Mouse (Mus musculus) gastrocnemius, postnatal 10 days (tissue): ENCODE results near the gene Hist1h3e. TPM values are rescaled to one million over a fixed set of nuclear protein-coding genes. Genes with fewer than 3 reads are reported as not detected.

Experiments used
- DNase-seq: peaks from one replicate; pipeline ENCODE4 v3.0.0; 2021; ENCODE audit warnings: mixed read lengths
- microRNA-seq, 2 experiments: library from miRNA; unstranded; fragments of <30 nt; microRNA quantifications; one replicate each; pipeline ENCODE4 v1.2.0; 2021
- total RNA-seq, 2 experiments: library from RNA; stranded (reverse); gene quantifications; 2 replicates each; pipeline ENCODE4 v1.2.3; 2021

Hist1h3e gene
- total RNA-seq, 2 experiments from 2014 or later = 121 to 135 TPM

DNA sequence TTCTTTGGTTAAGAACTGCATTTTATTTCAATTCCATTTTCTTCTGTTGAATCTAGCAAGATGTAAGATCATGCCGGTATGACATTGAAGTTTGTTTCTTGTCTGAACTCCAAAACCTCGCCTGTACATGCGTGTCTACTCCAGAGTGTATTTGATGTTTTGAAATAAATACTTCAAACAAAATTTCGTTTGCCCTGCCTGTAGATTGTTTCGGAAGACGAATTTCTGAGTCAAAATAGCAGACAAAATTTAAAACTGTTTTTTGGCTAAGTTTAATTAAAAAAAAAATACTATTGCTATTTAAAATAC lies 43.9 kb downstream of the Hist1h3e start:
- DNase-seq = no peak

- DNase-seq = peak; percentile 76
These were observed 44.4 kb downstream of the Hist1h3e start for GRCm38 (mm10) chr13:23517603-23518294.

GRCm38 (mm10) chr13:23516822-23517602 lies 45.2 kb downstream of the Hist1h3e start:
- peak; percentile 75 for DNase-seq

DNA sequence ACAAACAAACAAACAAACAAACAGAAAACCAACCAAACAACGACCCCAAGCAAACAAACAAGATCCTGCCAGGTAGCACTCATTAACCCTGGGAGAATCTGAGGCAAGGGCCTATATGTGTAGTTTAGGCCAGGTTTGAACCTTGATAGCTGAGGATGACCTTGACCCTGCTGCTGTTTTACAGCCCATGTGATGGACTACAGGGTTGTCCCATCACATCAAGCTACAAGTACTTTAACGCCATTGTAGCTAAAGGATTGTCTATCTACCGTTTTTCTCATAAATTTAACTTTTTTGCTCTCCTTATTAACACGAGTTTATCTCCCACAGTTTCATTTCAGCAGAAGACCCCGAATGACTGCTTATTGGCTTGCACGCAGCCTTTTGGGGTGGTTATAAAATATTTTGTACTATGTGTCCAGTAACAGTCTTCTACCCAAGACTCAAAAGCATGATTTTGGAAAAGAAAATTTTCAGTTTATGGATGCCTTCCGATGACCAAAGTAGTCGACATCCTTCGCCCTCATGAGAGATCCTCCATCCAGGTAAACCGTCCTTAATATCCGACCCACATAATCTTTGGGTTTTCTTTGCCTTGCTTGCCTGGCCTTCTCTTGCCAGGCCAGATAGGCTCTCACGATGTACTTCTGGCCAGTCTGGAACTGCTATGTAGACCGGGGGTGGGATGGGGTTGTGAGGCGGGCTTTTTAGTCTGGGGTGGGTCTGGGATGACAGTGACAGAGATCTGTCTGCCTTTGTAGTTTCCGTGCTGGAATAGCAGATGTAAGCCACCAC lies 46.1 kb downstream of the Hist1h3e start:
- DNase-seq = no peak

DNA sequence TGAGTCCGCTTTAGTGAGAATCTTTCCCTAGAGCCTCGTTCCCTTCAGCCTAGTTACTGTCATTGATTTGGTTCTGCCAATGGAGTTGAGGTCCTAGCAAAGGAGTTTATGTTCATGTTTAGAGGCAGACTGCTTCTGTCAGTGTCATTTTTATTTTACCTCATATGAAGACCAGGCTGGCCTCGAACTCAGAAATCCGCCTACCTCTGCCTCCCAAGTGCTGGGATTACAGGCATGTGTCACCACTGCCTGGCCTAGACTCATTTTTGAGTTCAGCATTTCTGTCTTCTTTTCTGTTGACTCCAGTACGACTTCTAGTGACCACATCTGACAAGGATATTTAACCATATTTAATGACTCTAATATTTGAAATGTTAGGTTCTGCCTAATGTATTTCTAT lies 46.9 kb downstream of the Hist1h3e start:
- no peak for DNase-seq

- DNase-seq = no peak
These were observed 48.7 kb downstream of the Hist1h3e start for GRCm38 (mm10) chr13:23513517-23513916.

Small RNA genes lying within 50 kb of the gene (microRNA-seq; reads per million reads assigned to microRNA genes)
- gene Gm44297 (0 reads per million in 2 experiments), gene Gm44359 (0 reads per million in 2 experiments), gene Gm44394 (0 reads per million in 2 experiments), gene n-TStga1 (0 to 0.64 reads per million in 2 experiments)

Other genes starting within 250 kb of the Hist1h3e start
- 10 to 100 TPM; 13.2 to 20.8 TPM for gene Zfp322a, start 193.2 kb downstream of the Hist1h3e start, total RNA-seq
- gene Abt1, start 138.5 kb downstream of the Hist1h3e start, total RNA-seq = 1 to 10 TPM; 4.8 to 5.3 TPM
- gene Btn1a1, start 96.5 kb downstream of the Hist1h3e start, total RNA-seq = not detected
- gene Btn2a2, start 73.5 kb downstream of the Hist1h3e start, total RNA-seq = under 1 TPM in 1 of 2 experiments, not detected in 1; 0.11 TPM
- 100 to 1,000 TPM; 473 to 507 TPM for gene Hist1h4h, start 31.3 kb downstream of the Hist1h3e start, total RNA-seq
- gene Hist1h2af, start 28.5 kb downstream of the Hist1h3e start, total RNA-seq = 100 to 1,000 TPM; 189 to 190 TPM
- 10 to 100 TPM; 58.4 to 59.9 TPM for gene Hist1h3g, start 26.9 kb downstream of the Hist1h3e start, total RNA-seq
- 10 to 100 TPM; 11.8 to 13.3 TPM for gene Hist1h2bh, start 19.0 kb downstream of the Hist1h3e start, total RNA-seq
- 10 to 100 TPM; 53.8 to 66.7 TPM for gene Hist1h3f, start 18.3 kb downstream of the Hist1h3e start, total RNA-seq
- gene Hist1h4f, start 10.7 kb downstream of the Hist1h3e start, total RNA-seq = 100 to 1,000 TPM; 285 to 328 TPM
- 10 to 100 TPM; 17.8 to 19.5 TPM for gene Hist1h1d, start 9.1 kb downstream of the Hist1h3e start, total RNA-seq
- 10 to 100 TPM; 34.2 to 37.9 TPM for gene Hist1h2ae, start 8.9 kb upstream of the Hist1h3e start, total RNA-seq
- 100 to 1,000 TPM; 245 to 257 TPM for gene Hist1h2bg, start 9.0 kb upstream of the Hist1h3e start, total RNA-seq
- gene Hist1h2bf, start 11.8 kb upstream of the Hist1h3e start, total RNA-seq = 100 to 1,000 TPM; 121 to 140 TPM
- gene Hist1h2ad, start 12.0 kb upstream of the Hist1h3e start, total RNA-seq = 10 to 100 TPM; 16.0 to 20.6 TPM
- 10 to 100 TPM; 25.8 to 30.6 TPM for gene Hist1h3d, start 13.4 kb upstream of the Hist1h3e start, total RNA-seq
- gene Hist1h4d, start 19.2 kb upstream of the Hist1h3e start, total RNA-seq = 100 to 1,000 TPM; 165 to 171 TPM
- 10 to 100 TPM; 36.6 to 38.0 TPM for gene Hist1h2be, start 58.8 kb upstream of the Hist1h3e start, total RNA-seq
- 100 to 1,000 TPM; 182 to 186 TPM for gene Hist1h1e, start 60.2 kb upstream of the Hist1h3e start, total RNA-seq
- 1 to 10 TPM; 6.3 to 6.7 TPM for gene Hist1h2ac, start 121.6 kb upstream of the Hist1h3e start, total RNA-seq
- 10 to 100 TPM; 87.0 to 92.4 TPM for gene Hist1h2bc, start 121.8 kb upstream of the Hist1h3e start, total RNA-seq
- gene Hist1h1t, start 133.4 kb upstream of the Hist1h3e start, total RNA-seq = under 1 TPM; 0.59 to 0.63 TPM
- gene Hist1h4c, start 136.1 kb upstream of the Hist1h3e start, total RNA-seq = 100 to 1,000 TPM; 153 to 157 TPM
- gene Hfe, start 148.5 kb upstream of the Hist1h3e start, total RNA-seq = 1 to 10 TPM; 8.1 to 9.5 TPM
- 100 to 1,000 TPM; 361 to 459 TPM for gene Hist1h1c, start 176.4 kb upstream of the Hist1h3e start, total RNA-seq
- gene Hist1h3c, start 183.2 kb upstream of the Hist1h3e start, total RNA-seq = 10 to 100 TPM; 86.2 to 86.5 TPM
- 100 to 1,000 TPM; 106 to 125 TPM for gene Hist1h2bb, start 184.4 kb upstream of the Hist1h3e start, total RNA-seq
- gene Hist1h2ab, start 188.8 kb upstream of the Hist1h3e start, total RNA-seq = 100 to 1,000 TPM; 187 to 217 TPM
- gene Hist1h3b, start 189.9 kb upstream of the Hist1h3e start, total RNA-seq = 100 to 1,000 TPM; 213 to 261 TPM
- gene Hist1h4b, start 194.6 kb upstream of the Hist1h3e start, total RNA-seq = 100 to 1,000 TPM; 131 to 149 TPM
- 100 to 1,000 TPM; 140 to 160 TPM for gene Hist1h4a, start 198.9 kb upstream of the Hist1h3e start, total RNA-seq
- gene Hist1h3a, start 200.0 kb upstream of the Hist1h3e start, total RNA-seq = 100 to 1,000 TPM; 159 to 176 TPM
- gene Hist1h1a, start 201.3 kb upstream of the Hist1h3e start, total RNA-seq = 100 to 1,000 TPM; 124 to 147 TPM
- not detected for gene Trim38, start 207.5 kb upstream of the Hist1h3e start, total RNA-seq
- under 1 TPM in 1 of 2 experiments, not detected in 1; 0.11 TPM for gene Slc17a2, start 244.6 kb upstream of the Hist1h3e start, total RNA-seq